Mouse (Mus musculus): ENCODE results near the gene Six5. TPM values are rescaled to one million over a fixed set of nuclear protein-coding genes. Genes with fewer than 3 reads are reported as not detected.

Gene Six5
- polyA plus RNA-seq, 1 experiment from 2014 or later = 5.9 TPM

- Histone ChIP-seq H3K9me3 (peaks cover 4% of the 10 kb centered on the region; the same call in 1 of the 2 replicates), H3K36me3 (peaks cover 19% of the 10 kb centered on the region), H3K9ac (peak overlapping the region; percentile 97), H3K27ac (replicated peaks) (no peak overlapping the region), H3K4me3 (no peak overlapping the region), H3K27me3 (replicated peaks) (no peaks in the 10 kb centered on the region), H3K4me1 (peaks cover 31% of the 10 kb centered on the region), H3K4me2 (no peak overlapping the region)
- no peak for ATAC-seq (ENCODE audit: extremely low read depth, insufficient number of reproducible peaks, low FRiP score, low TSS enrichment)
These were observed 3.5 kb downstream of the Six5 start for GRCm38 (mm10) chr7:19097863-19098262.

GRCm38 (mm10) chr7:19098811-19099210 is 4.4 kb downstream of the Six5 start:
- WGBS = 66% methylated on average over 7 of the region's 7 CpGs
- H3K4me3 ChIP-seq = no peak overlapping the region
- no peak overlapping the region for H3K27ac ChIP-seq (replicated peaks)
- H3K4me1 ChIP-seq = peaks cover 24% of the 10 kb centered on the region
- H3K4me2 ChIP-seq = no peak overlapping the region
- ATAC-seq (ENCODE audit: extremely low read depth, insufficient number of reproducible peaks, low FRiP score, low TSS enrichment) = no peak
- H3K27me3 ChIP-seq (replicated peaks) = no peaks in the 10 kb centered on the region
- peaks cover 19% of the 10 kb centered on the region for H3K36me3 ChIP-seq
- peaks cover 4% of the 10 kb centered on the region; the same call in 1 of the 2 replicates for H3K9me3 ChIP-seq
- H3K9ac ChIP-seq = no peak overlapping the region

GRCm38 (mm10) chr7:19100290-19100689 is 5.9 kb downstream of the Six5 start:
- Histone ChIP-seq H3K4me2 (no peak overlapping the region), H3K4me1 (peaks cover 24% of the 10 kb centered on the region), H3K27me3 (replicated peaks) (no peaks in the 10 kb centered on the region), H3K27ac (replicated peaks) (no peak overlapping the region), H3K36me3 (peaks cover 19% of the 10 kb centered on the region), H3K9ac (no peak overlapping the region), H3K9me3 (peaks cover 4% of the 10 kb centered on the region; the same call in 1 of the 2 replicates), H3K4me3 (no peak overlapping the region)
- WGBS = 67% methylated on average over 1 of the region's 1 CpGs
- ATAC-seq (ENCODE audit: extremely low read depth, insufficient number of reproducible peaks, low FRiP score, low TSS enrichment) = no peak

DNA sequence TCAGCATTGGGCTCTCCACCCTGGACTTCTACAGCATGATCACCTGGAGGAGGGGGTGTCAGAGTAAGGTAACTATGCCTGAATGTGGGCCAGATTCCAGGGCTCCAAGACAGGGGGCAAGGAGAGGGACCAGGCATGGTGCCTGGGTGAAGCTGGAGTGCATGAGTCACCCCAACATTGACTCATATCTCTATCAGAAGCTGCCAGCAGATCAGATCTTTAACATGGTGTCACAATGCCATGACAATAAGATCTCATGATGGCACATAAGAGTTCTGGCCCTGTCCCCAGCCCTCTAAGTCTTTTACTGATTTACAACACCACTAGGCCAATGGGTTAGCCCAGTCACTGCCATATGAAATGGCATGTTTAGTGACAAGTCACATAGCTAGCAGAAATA is 9.3 kb downstream of the Six5 start:
- Histone ChIP-seq H3K9ac (no peak overlapping the region), H3K36me3 (0 out of 2 replicates have a peak, but pooled peaks cover 4% of the 10 kb centered on the region), H3K4me1 (peaks cover 10% of the 10 kb centered on the region), H3K27me3 (replicated peaks) (no peaks in the 10 kb centered on the region), H3K4me2 (no peak overlapping the region), H3K4me3 (no peak overlapping the region), H3K9me3 (peaks cover 4% of the 10 kb centered on the region; the same call in 1 of the 2 replicates), H3K27ac (replicated peaks) (no peak overlapping the region)
- ATAC-seq (ENCODE audit: extremely low read depth, insufficient number of reproducible peaks, low FRiP score, low TSS enrichment) = no peak

- H3K9me3 ChIP-seq = peaks cover 4% of the 10 kb centered on the region; the same call in 1 of the 2 replicates
These were observed 10.1 kb downstream of the Six5 start for GRCm38 (mm10) chr7:19104486-19104885.

DNA sequence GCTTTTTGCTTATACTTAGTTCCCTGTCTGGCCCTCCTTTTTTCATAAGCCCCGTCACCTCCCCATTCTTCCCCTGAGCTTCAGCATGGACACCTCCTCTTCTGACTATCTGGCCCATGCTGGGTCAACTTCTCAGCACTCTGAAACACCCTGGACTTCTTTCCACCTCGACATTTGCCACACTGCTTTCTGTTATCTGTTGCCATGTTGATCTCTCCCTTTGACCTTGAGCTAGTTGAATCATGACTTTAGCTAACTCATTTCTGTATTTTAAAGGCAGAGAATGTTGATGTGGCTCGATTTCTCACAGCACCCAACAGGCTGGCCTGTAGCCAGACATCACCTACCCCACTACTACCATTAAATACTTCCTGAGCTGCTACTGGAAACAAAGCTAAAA is 13.0 kb downstream of the Six5 start:
- no peaks in the 10 kb centered on the region for H3K27me3 ChIP-seq (replicated peaks)
- 0 out of 2 replicates have a peak overlapping the region, but pooled peaks have one; percentile 24 for H3K27ac ChIP-seq (replicated peaks)
- H3K4me1 ChIP-seq = peaks cover 10% of the 10 kb centered on the region
- H3K36me3 ChIP-seq = 0 out of 2 replicates have a peak, but pooled peaks cover under 1% of the 10 kb centered on the region
- 21% methylated on average over 3 of the region's 3 CpGs for WGBS
- H3K4me3 ChIP-seq = no peak overlapping the region
- no peak overlapping the region for H3K4me2 ChIP-seq
- H3K9ac ChIP-seq = 0 out of 2 replicates have a peak overlapping the region, but pooled peaks have one; percentile 47
- no peaks in the 10 kb centered on the region for H3K9me3 ChIP-seq
- no peak for ATAC-seq (ENCODE audit: extremely low read depth, insufficient number of reproducible peaks, low FRiP score, low TSS enrichment)

More at GRCm38 (mm10) chr7:19104486-19104885, 10.1 kb downstream of the Six5 start:
- Histone ChIP-seq H3K4me3 (no peak overlapping the region), H3K36me3 (0 out of 2 replicates have a peak, but pooled peaks cover 4% of the 10 kb centered on the region), H3K9ac (no peak overlapping the region), H3K4me1 (peaks cover 10% of the 10 kb centered on the region), H3K27ac (replicated peaks) (no peak overlapping the region), H3K4me2 (no peak overlapping the region), H3K27me3 (replicated peaks) (no peaks in the 10 kb centered on the region)
- 65% methylated on average over 2 of the region's 2 CpGs for WGBS
- ATAC-seq (ENCODE audit: extremely low read depth, insufficient number of reproducible peaks, low FRiP score, low TSS enrichment) = no peak

DNA sequence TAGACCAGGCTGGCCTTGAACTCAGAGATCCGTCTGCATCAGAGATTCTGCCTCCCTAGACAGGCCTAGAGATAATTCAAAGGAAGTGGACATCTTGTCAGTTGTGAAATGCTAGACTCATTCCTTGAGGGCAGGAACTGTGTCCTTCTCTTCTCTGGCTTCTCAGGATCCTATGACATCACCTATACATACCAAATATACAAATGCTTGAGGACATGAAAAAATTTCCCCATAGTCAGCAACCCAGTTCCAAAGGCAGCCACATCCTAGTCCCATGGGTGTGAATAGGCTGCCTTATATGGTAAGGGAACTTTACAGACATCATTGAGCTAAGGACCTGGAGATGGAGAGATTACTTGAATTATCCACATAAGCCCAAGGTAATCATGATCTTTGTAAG is 15.2 kb downstream of the Six5 start:
- Histone ChIP-seq H3K4me1 (peaks cover 10% of the 10 kb centered on the region), H3K36me3 (no peaks in the 10 kb centered on the region), H3K27me3 (replicated peaks) (no peaks in the 10 kb centered on the region), H3K9ac (no peak overlapping the region), H3K4me2 (no peak overlapping the region), H3K4me3 (no peak overlapping the region), H3K27ac (replicated peaks) (no peak overlapping the region), H3K9me3 (no peaks in the 10 kb centered on the region)
- WGBS = 79% methylated on average over 1 of the region's 1 CpGs
- ATAC-seq (ENCODE audit: extremely low read depth, insufficient number of reproducible peaks, low FRiP score, low TSS enrichment) = no peak

- H3K9ac ChIP-seq = no peak within 1 kb of the TSS
- WGBS = 19% methylated on average over 61 of the region's 64 CpGs
- ATAC-seq (ENCODE audit: extremely low read depth, insufficient number of reproducible peaks, low FRiP score, low TSS enrichment) = 0 out of 2 replicates have a peak, but pooled peaks have one; percentile 29
- H3K36me3 ChIP-seq = no peaks in the 10 kb centered on the region
- peak within 1 kb of the TSS; percentile 94 for H3K4me2 ChIP-seq
- H3K9me3 ChIP-seq = no peaks in the 10 kb centered on the region; the same call in 1 of the 2 replicates
- peak within 1 kb of the TSS; percentile 36 for H3K4me3 ChIP-seq
- H3K27me3 ChIP-seq (replicated peaks) = peaks cover 6% of the 10 kb centered on the region; the same call in 1 of the 2 replicates
- peaks cover 20% of the 10 kb centered on the region for H3K4me1 ChIP-seq
- no peak within 1 kb of the TSS for H3K27ac ChIP-seq (replicated peaks)
These were observed 23.8 kb downstream of the Six5 start, which contains the start of gene Gm4969 for GRCm38 (mm10) chr7:19118028-19118771. TSS of gene Gm4969 (minus strand) at chr7:19118368.

DNA sequence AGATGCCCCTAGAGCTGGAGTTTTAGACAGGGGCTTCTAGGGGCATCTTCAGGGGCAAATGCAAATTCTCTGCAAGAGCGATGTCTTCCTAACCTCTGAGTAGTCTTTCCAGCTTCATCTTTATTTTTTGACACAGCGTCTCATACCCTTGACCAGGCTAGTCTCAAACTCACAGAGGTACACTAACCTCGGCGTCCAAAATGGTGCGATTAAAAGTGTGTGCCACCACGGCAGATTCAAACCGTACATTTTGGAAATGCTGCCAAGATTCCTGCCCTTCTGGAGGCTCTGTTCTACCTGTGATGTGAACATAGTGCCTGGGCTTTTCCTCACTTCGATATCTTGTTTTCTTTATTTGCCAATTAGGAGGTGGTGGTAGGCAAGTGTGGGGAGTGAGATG is 24.7 kb downstream of the Six5 start:
- no peak for ATAC-seq (ENCODE audit: extremely low read depth, insufficient number of reproducible peaks, low FRiP score, low TSS enrichment)
- peak overlapping the region; percentile 94 for H3K4me2 ChIP-seq
- 0 out of 2 replicates have a peak, but pooled peaks cover 1% of the 10 kb centered on the region for H3K36me3 ChIP-seq
- H3K9ac ChIP-seq = no peak overlapping the region
- no peaks in the 10 kb centered on the region; the same call in 1 of the 2 replicates for H3K9me3 ChIP-seq
- H3K4me1 ChIP-seq = peaks cover 20% of the 10 kb centered on the region
- peaks cover 6% of the 10 kb centered on the region; the same call in 1 of the 2 replicates for H3K27me3 ChIP-seq (replicated peaks)
- no peak overlapping the region for H3K4me3 ChIP-seq
- H3K27ac ChIP-seq (replicated peaks) = no peak overlapping the region
- WGBS = 88% methylated on average over 8 of the region's 8 CpGs

DNA sequence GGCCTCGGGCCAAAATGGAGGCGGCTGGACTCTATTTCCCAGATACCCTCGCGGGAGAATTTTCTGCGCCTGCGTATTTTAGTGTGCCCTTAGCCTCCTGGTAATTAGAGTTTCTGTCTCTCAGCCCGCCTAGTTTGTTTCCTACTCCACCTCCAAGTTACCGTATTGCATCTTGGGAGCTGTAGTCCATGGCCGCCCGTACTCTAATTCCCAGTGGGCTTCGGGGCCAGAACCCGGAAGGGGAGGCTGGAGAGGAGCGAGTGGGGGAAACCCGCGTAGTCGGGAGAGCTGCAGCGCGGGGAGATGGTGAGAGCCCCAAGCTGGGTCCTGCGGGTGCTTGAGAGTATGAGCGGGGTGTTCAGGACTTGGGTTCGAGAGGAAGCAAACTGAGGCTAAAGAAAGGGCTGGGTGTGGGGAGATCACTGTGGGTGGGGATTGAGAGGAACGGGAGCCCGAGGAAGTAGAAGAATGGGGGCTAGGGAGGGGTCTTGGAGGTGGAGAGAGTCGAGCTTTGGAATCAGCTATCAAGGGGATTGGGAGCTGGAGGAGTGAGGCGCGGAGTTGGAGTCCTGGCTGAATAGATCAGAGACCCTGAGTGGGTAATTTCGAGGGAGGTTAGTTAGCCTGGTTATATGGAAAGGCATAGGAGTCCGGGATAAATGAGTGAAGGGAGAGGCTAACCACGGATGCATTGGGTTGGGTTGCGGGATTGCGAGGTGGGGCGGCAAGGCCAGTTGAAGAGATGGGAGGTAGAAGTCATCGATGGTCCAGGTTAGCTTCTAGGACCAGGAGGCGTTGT is 25.4 kb downstream of the Six5 start, which contains the start of gene Fbxo46:
Gene Fbxo46 (plus strand): TSS at position 229 of the 799 bp plus-strand sequence.
- 1% methylated on average over 34 of the region's 34 CpGs for WGBS
- Histone ChIP-seq H3K27me3 (replicated peaks) (peaks cover 6% of the 10 kb centered on the region; the same call in 1 of the 2 replicates), H3K9me3 (no peaks in the 10 kb centered on the region; the same call in 1 of the 2 replicates), H3K4me2 (peak within 1 kb of the TSS; percentile 94), H3K27ac (replicated peaks) (peak within 1 kb of the TSS; percentile 51; the same call in 1 of the 2 replicates), H3K36me3 (0 out of 2 replicates have a peak, but pooled peaks cover 4% of the 10 kb centered on the region), H3K9ac (peak within 1 kb of the TSS; percentile 89), H3K4me1 (peaks cover 20% of the 10 kb centered on the region), H3K4me3 (peak within 1 kb of the TSS; percentile 84)
- peak; percentile 89 for ATAC-seq (ENCODE audit: extremely low read depth, insufficient number of reproducible peaks, low FRiP score, low TSS enrichment)

DNA sequence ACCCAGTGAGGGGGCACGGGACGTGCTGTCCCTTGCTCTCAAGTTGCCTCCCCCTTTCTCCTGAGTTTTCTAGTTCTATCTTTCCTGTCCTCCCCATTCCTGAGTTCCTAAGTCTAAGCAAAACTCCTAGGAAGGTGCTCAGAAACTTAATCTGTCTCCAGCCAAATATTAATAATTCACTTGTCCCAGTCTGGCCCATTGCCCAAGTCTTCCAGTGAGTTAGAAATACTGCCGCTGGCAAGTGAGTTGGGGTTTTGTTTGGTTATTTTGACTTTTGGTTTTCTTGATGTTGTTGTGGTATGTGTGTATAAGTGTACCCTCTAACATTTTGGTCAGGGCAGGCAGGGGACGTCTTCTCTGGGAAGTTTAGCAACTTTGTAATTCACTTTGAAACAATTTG is 27.3 kb downstream of the Six5 start:
- WGBS = 90% methylated on average over 4 of the region's 4 CpGs

More for the DNA sequence above, 27.3 kb downstream of the Six5 start:
- H3K27me3 ChIP-seq (replicated peaks) = peaks cover 6% of the 10 kb centered on the region; the same call in 1 of the 2 replicates
- H3K27ac ChIP-seq (replicated peaks) = no peak overlapping the region
- no peak overlapping the region for H3K9ac ChIP-seq
- no peaks in the 10 kb centered on the region; the same call in 1 of the 2 replicates for H3K9me3 ChIP-seq
- no peak overlapping the region; the same call in 1 of the 2 replicates for H3K4me2 ChIP-seq
- H3K4me1 ChIP-seq = peaks cover 20% of the 10 kb centered on the region
- ATAC-seq (ENCODE audit: extremely low read depth, insufficient number of reproducible peaks, low FRiP score, low TSS enrichment) = no peak
- no peak overlapping the region for H3K4me3 ChIP-seq
- peaks cover 16% of the 10 kb centered on the region for H3K36me3 ChIP-seq
